Mouse (Mus musculus): Measurements from ENCODE around the gene Slc25a39.

The Slc25a39 gene

DNA sequence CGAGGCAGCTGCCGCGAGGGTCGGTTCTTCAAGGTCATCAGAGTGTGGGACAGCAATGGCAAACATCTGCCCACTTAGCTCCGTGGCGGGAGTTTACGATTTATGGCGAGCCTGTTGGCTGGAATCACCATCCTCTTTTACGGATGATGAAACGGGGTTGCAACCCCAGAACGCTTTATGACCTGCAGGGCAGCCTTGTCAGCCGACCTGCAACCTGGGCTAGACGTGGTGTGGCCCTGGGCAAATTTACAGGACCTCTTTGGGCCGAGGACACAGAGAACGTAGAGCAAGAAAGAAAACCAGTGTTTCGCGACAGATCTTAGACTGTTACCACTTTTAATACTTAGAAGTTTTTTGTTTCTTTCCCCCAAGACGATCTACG lies at the start of gene Slc25a39:
TSS of gene Slc25a39 (minus strand) at position 113 of the 382 bp plus-strand sequence.
- in situ Hi-C loops (cut with MseI, MboI), result no loop called here

DNA sequence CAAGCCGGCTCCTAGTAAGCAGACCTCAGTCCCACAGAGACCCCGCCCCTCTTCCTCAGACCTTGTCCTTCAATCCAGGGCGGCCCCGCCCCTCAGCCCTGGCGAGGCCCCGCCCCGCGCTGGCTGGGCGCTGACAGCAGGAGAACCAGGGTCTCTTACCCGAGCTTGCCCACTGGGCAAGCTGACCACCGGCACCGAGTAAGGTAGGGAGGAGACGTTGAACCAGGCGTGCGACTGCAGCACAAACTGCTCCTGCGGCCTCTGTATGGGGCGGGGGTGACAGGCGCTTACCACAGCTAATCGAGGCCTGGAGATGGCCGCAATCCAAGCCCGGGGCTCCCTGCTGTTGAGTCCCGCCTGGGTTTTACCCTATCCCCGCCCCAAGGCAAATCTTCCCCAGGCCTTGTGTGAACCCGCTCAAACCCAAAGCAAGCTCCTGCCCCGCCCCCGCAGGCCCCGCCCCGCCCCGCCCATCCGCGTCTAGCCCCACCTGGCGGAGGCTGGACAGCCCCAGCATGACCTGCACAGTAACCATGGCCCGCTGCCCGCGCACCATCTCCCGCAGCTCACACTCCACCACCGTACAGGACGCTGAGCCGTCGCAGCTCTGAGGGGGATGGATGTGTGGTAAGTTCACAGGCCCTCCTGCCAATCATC lies 48.1 kb upstream of the Slc25a39 start:
- in situ Hi-C loops (cut with MseI, MboI), result no loop called here

DNA sequence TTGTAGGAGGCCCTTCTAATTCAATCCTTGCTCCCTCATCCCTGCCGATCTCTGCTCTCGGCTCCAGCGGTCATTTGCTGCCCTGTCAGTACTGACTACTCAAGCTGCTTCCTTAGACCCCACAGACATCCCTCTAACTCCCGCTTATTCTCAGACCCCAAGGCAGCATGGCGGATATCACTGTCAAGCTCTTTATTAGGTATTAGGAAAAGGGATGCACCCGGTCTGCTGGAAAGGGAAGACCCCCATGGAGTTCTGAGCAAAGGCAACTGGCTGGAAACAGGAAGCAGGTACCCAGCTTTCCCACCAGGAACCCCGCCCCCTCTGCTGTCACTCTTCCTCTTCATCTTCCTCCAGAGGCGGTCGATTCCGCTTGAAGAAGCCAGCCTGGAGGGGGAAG lies 45.4 kb upstream of the Slc25a39 start:
- in situ Hi-C loops (cut with MseI, MboI), result no loop called here

DNA sequence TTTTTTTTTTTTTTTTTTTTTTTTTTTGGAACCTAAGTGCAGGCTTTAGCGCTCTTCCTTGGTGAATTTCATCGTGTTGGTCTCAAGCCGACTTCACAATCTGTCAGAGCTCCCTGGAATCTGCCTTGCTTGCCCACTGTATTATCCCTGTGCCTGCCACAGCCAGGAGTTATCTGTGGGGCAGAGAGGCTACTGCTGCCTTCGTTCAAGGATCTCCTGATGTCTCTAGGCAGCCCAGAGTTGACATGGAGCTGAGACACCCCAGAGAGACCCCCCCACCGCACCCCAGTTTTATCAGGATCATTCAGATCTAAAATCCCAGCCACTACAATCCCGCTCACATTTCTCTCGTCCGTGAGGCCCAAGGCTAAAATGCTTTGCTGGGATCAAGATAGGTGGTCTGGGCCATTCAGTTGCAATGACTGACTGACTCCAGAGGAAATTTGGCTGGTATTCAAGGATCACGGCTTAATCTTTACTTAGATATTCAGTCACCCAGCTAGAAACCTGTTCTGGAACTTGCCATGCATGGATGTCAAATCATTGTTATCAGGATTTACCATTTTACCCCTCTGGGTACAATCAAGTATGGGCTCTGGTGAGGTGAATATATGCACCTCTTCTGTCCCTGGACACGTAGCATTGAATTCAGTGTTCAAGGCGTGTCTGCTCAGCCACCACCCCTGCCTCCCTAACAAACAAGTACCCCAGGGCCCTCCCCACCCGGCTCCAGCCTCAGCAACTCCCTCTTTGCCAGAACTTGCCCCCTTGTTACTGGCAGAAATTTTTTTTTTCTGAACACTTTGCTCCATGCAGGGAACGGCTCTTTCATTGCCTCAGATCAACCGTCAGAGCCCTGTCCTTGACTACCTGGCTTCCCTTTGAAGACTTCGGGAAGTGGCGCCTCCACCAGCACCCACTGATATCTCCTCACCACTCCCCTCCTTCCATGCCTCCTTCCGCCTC lies 41.6 kb upstream of the Slc25a39 start:
- in situ Hi-C loops (cut with MseI, MboI), result no loop called here

DNA sequence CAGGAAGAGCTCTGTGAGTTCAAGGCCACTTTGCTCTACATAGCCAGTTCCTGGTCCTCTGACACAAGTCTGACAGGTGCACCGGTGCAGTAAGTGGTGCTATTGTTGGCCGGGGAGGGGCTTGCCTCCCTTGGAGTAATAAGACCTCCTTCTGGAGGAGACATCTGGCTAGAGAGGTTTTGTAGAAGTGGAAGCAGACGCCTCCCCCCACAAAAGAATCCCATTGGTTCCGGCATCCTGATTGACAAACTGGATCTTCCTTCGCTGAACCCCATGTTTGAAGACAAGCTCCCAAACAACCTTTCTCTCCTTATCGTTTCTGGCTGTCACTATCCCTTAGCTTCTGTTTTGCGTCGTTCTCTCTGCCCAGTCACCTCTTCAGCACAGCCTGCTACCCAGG lies 40.6 kb upstream of the Slc25a39 start:
- in situ Hi-C loops (cut with MseI, MboI), result no loop called here

DNA sequence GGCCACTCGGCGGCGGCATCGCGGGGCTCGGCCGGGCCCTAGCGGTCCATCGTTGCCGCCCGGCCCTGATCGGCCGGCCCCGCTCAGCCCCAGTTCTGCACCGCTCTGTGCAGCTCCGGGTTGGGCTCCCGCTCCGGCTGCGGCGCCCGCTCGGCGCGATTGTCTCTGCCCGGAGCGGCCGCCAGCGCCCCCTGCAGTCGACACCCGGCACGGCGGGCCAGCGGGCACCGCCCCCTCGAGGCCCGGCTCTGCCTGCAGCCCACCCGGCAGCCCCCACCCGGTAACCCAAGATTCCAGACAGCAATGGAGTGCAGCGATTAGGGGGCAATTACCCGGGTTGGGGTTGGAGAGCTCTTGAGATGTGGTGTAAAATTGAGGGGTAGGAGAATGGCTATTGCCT lies 39.8 kb upstream of the Slc25a39 start, which contains the start of gene Fam171a2:
TSS of gene Fam171a2 (minus strand) at position 186 of the 400 bp plus-strand sequence.
- in situ Hi-C loops (cut with MseI, MboI), result no loop called here

DNA sequence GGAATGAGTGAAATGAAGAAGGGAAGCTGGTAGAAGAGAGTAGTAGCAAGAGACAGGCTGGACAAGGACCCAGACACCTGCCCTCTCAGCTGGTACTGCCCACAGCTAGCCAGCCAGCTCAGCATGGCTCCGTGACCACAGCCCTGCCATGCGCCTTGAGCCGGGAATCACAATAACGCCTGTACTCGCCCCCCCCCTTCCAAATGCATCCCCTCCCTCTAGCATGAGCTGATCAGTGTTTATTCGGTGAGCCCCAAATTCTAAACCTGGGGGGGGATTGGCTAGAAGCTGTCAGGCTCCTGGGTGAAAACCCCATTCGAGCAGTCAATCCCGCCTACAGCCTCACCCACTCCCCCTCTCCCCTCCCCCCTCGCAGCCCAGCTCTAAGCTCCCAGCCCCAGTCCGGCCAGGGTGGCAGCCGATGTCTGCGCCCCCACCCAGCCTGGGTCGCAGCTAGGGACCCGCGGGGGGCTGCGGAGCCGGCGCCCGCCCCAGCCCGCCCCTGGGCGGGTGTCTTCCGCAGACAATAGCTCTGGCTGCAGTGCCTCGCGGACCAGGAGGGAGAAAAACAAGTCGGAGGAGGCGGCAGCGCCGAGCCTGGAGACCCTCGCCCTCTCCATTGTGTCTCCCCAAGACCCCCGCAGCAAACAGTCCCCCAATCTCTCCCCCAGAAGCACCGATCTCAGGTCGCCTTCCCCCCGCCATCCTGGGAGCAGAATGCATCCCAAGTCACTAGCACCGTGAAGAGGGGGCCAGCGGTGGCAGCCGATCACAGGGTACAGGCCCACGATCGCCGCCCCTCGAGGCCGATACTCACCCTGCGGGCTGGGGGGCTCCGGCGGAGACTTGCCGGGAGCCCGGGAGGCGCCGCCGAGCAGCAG lies 39.1 kb upstream of the Slc25a39 start:
- in situ Hi-C loops (cut with MseI, MboI), result no loop called here

DNA sequence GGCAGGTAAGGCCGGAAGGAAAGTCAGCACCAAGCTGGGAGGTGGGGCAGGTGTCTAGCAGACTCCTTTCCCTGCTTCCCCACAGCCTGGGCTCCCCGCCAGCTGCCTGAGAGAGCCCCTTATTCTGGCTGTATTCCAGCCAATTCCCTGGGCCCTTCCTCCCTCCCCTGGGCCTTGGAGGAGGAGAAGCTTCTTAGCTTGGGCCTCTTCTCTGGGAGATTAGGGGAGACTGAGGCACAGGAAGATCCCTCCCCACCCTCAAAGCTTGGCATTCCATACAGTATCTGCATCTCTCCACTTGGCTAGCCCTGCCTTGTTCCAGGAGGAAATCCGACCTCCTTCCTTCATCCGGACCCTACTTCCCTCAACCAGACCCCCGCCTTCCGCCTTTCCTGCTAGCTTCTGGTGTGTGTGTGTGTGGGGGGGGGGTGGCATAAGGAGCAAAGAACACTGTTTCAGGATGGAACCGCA lies 38.2 kb upstream of the Slc25a39 start:
- in situ Hi-C loops (cut with MseI, MboI), result no loop called here

DNA sequence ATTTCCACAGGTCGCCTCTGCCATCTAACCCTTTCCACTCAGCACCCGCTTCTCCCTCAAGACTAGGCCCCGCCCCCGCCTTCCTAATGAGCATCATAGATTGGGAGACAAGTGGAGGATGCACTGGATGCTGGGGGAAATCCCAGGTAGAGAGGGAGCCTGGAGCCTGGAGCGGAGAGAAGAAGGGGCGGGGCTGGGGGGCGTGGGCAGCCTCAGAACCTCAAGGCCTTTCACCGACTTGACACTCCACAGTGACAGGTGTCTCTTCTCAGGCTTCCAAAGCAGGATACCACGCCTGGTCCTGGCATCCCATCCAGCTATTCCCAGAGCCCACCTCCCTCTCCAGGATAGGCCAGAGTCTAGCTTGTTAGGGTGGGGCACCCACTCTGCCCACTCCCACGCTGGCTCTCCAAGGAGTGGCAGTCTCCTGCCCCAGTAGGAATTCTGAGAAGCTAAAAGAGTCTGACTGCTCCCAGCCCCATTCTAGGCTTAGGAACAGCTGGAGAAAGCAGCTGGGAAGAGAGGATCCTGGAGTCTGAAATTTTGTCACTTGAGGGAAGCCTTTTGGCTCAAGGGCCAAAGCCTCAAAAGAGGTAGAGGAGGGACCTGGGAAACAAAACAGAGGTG lies 37.6 kb upstream of the Slc25a39 start:
- in situ Hi-C loops (cut with MseI, MboI), result no loop called here

DNA sequence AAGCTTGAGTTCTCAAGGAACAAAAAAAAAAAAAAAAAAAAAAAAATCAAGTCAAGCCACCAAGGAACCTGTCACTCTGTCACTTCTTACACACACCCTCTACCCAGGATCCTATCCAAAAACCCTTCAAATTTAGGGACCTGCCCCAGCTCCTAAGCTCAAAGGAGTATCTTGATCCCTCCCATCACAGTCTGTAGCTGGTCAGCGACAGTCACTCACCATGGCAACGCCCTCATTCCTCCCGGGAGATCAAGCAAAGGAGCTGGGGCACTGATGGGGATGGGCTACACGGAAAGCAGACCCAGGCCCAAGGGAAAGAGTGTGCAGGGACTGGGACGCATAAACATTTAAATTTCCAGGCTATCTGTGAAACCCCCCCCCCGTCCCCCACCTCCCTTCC lies 37.0 kb upstream of the Slc25a39 start:
- in situ Hi-C loops (cut with MseI, MboI), result no loop called here

DNA sequence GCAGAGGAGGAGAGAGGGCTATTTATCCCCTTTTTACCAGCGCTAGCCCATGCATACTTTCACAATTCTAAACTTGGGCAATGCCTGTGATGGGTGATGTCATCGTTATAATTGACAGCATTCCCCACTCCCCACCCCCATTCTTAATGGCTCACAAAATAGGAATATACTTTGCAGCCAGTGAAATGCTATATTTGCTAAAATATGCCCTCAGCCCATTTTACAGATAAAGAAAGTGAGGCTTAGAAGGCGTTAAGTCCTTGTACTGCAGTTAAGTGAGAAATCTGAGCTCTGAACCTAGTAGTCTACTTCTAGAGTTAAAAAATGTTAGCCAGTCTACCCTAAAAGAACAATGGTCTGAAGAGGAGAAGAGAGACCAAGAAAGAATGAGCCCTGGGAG lies 36.6 kb upstream of the Slc25a39 start:
- in situ Hi-C loops (cut with MseI, MboI), result no loop called here

DNA sequence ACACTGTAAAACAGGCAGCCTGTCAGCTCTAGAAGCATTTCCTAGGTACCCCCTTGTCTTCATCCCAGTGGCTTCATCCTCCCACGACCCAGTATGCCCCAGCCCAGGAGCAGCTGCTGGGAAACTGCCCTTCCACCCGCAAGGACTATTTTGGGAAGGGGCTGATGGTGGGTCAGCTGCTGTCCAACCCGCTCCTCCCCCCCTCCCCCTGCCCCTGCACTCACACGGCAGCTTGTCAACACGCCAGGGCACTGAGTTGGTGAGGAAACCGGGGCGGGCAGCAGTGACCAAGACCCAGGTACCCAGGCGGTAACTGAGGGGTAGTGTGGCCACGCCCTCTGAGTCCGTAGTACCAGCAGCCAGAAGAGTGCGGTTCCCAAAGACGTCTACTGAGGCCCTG lies 36.0 kb upstream of the Slc25a39 start:
- in situ Hi-C loops (cut with MseI, MboI), result no loop called here

DNA sequence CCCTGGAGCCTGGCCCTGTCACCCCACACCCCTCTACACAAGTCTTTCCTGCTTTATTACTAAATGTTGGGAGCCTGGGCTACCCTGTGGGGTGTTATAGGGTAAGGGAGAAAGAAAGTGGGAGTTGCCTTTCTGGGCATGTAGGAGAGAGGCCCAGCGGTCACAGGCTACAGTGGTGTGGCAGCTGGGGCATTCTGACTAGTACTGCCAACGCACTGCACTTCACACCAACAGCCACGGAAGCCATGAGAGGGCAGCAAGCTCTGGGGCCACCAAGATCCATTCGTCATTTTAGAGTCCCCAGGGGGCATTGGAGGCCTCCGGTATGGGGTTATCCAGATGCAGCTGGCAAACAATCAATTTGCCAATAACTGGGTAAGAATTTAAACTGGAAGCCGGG lies 34.3 kb upstream of the Slc25a39 start:
- in situ Hi-C loops (cut with MseI, MboI), result no loop called here

DNA sequence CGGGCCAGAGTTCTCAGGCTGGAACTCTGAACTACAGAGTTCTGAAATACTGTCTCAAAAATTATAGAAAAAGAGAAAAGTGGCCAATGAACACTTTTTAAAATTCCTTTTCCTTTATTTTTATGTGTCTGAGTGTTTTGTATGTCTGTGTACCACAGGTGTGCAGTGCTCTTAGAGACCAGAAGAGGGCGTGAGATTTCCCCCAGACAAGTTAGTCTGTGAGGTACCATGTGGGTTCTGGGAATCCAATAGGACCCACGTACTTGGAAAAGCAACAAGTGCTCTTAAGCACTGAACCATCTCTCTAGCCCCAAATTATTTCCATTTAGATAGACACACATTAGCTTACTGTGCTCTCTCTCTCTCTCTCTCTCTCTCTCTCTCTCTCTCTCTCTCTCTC lies 33.7 kb upstream of the Slc25a39 start:
- in situ Hi-C loops (cut with MseI, MboI), result no loop called here

DNA sequence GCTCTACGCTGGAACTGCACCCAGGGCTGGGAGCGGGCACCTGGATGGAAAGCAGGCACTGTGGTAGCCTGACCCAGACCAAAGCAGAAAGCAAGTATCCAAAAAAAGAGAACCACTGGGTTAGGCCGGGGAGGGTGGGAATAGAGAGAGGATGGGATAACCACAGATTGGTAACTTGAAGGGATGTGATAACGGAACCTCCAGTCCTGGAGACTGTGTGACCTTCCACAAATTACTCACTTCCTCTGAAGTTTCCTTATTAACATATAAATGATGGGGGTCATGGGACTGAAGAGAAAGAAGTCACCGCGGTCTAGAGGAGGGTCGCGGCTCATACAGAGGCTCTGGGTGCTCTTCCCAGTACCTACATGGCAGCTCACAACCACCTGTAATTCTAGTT lies 32.5 kb upstream of the Slc25a39 start:
- in situ Hi-C loops (cut with MseI, MboI), result no loop called here

DNA sequence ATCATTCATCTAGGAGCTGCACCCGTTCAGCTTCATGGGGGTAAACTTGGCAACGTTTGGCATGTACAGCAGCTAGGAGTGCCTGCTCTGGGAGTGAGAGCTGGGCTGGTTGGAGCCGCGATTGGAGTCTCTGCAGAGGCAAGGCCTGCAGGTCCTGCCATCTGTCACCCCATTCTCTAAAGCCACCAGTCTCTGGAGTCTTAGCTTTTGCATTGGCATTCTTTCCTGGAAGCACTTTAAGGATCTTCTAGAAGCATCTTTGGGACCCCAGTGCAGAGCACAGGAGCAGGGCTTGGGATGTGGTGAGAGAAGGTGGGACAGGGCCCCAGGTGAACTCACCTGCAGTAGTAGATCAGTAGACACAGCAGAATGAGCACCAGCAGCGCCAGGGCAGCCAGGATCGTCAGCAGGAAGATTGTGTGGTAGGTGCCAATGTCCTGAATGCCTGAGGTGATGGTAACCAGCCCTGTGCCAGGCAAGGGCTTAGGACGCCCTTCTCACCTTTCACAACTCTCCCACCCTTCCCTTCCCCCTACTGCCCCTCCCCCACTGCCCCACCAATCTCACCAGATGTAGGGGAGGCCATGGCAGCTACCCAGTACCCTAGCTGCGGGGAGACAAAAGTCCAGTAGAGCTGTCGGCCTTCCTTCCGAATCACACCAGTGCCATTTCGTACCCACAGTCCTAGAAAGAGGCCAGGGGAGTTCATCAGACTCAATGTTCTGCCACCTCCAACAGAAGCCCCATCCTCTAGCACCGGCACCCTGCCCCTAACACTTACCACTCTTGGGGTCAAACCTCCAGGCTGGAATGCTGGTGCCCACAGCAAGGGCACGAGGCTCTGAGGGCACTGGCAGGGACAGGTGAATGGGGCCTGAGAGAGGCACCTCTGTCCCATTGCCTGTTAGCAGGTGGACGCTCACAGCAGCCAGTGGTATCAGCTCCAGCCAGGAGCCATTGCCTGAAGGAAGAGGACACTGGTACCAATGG lies 31.6 kb upstream of the Slc25a39 start:
- in situ Hi-C loops (cut with MseI, MboI), result no loop called here

DNA sequence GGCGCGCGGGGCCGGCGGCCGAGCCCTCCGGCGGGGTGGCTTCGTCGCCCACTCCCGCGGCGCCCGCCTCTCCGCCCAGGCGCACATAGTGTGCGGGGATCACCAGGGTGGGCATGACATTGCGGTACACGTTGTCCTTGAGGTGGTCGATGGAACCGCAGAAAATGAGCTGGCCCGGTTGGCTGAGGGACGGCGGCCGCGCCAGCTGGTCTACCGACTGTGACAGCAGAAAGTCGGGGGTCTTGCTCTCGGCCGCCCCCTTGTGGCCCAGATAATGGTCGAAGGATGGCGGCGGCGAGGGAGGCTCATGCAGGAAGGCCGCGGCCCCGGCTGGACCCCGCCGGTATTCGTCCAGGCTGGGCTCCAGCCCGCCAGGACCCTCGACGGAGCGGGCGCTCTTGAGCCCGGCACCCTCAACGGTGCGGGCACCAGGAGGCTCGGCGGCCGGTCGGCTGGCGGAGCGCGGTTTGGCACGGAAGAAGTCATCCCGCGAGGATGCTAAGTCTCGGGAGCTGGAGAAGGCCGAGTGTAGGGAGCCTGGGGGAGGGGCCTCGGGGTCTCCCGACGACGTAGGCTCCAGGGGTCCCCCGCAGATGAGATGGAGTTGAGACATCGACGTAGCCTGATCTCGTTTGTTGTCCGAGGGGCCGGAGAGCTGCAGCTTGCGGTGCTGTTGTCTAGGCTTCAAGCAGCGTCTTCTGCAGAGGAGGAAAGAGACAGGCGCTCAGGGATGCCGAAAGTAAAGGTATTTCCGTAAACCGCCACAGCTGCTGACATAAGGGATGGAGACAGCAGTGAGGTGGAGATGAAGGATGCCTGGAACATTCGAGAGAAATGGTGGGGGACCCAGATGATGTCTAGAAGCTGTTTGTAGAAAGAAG lies 30.7 kb upstream of the Slc25a39 start:
- in situ Hi-C loops (cut with MseI, MboI), result no loop called here

DNA sequence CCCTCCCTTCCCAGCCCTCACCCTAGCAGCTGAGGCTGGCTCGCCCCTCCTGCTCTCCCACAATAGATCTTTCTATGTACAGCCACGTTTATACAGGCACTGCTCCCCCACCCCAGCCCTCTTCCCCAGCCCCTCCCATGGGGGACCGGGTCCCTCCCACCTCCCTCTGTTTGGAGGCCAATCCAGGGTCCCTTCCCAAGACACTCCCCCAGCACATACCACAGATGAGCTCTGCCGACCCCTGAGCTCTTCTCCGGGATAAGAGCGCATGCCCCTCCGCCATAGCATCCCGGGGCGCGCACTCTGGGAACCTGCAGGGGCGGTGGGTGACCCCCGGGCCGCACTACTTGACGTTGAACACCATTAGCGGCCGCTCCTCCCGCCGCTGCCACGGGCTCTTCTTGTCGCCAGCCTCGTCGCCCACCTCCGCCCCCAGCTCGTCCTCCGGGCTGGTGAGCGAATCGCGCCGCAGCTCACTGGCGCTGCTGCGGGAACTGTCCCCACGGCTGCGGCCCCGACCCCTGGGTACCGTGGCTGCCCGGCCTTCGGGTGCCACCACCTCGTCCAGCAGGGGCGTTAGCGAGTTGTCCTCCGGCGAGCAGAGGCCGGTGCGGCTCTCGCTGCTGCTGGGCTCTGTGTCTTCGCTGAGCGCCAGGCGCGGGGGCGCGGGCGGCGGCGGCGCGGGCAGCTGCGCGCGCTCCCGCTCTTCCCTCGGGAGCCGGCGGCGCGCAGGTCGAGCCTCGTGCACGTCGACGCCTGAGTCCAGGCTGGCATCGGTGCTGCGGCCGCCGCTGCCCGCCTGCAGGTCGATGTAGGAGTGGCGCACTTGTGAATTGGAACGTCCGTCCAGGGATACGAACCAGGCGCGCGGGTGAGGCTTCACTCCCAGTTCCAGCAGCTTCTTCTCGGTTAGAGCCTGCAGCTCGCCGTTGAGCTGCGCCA lies 29.6 kb upstream of the Slc25a39 start:
- in situ Hi-C loops (cut with MseI, MboI), result no loop called here
